Mouse (Mus musculus) stomach, postnatal 0 days (tissue): ENCODE measurements around the gene Icos.

Experiments used
- CTCF ChIP-seq: IDR thresholded peaks from 2 replicates; pipeline ENCODE4 v1.5.1; 2016; ENCODE audit warnings: antibody characterized with exemption, low read depth, mild to moderate bottlenecking, moderate library complexity
- EP300 ChIP-seq: optimal IDR thresholded peaks from 2 replicates; pipeline ENCODE3; 2016; ENCODE audit warnings: antibody characterized with exemption

GRCm38 (mm10) chr1:61035270-61035669 is 57.5 kb downstream of the Icos start:
- no peak for TF ChIP-seq CTCF
- TF ChIP-seq EP300 = no peak
